Mouse (Mus musculus): Measurements from ENCODE around the gene Dapk1. TPM values are rescaled to one million over a fixed set of nuclear protein-coding genes. Genes with fewer than 3 reads are reported as not detected.

Dapk1 gene
- polyA plus RNA-seq, 1 experiment from 2014 or later: 4.8 TPM

- Histone ChIP-seq H3K4me2 (replicated peaks; ENCODE audit: low read depth) (no peak overlapping the region), H3K9ac (ENCODE audit: low read length) (no peak overlapping the region), H3K27ac (replicated peaks) (no peak overlapping the region), H3K4me1 (replicated peaks; ENCODE audit: control insufficient read depth, insufficient read depth) (no peaks in the 10 kb centered on the region), H3K27me3 (ENCODE audit: control insufficient read depth, insufficient read depth, low read length) (no peaks in the 10 kb centered on the region), H3K36me3 (ENCODE audit: control insufficient read depth, insufficient read depth, low read length) (no peaks in the 10 kb centered on the region), H3K9me3 (ENCODE audit: control insufficient read depth, low read length) (no peaks in the 10 kb centered on the region), H3K4me3 (ENCODE audit: low read depth, low read length) (no peak overlapping the region)
- ATAC-seq (ENCODE audit: low FRiP score, low TSS enrichment): no peak
- TF ChIP-seq CTCF (IDR thresholded peaks at IDR 0.05; ENCODE audit: low read depth): no peak
- WGBS: 85% methylated on average over 11 of the region's 11 CpGs
- no peak for DNase-seq (ENCODE audit: low spot score)
Observed at GRCm38 (mm10) chr13:60650000-60650399, 48.3 kb downstream of the Dapk1 start.

- 68% methylated on average over 2 of the region's 2 CpGs for WGBS
- H3K4me1 ChIP-seq (replicated peaks; ENCODE audit: control insufficient read depth, insufficient read depth): no peaks in the 10 kb centered on the region
Observed at GRCm38 (mm10) chr13:60654017-60654565, 52.3 kb downstream of the Dapk1 start.

GRCm38 (mm10) chr13:60655246-60655645 lies 53.5 kb downstream of the Dapk1 start:
- no peak for DNase-seq (ENCODE audit: low spot score)
- ATAC-seq (ENCODE audit: low FRiP score, low TSS enrichment): no peak
- no peak overlapping the region for H3K4me2 ChIP-seq (replicated peaks; ENCODE audit: low read depth)
- no peaks in the 10 kb centered on the region for H3K9me3 ChIP-seq (ENCODE audit: control insufficient read depth, low read length)
- H3K4me3 ChIP-seq (ENCODE audit: low read depth, low read length): no peak overlapping the region
- no peak overlapping the region for H3K9ac ChIP-seq (ENCODE audit: low read length)
- no peaks in the 10 kb centered on the region for H3K27me3 ChIP-seq (ENCODE audit: control insufficient read depth, insufficient read depth, low read length)
- H3K36me3 ChIP-seq (ENCODE audit: control insufficient read depth, insufficient read depth, low read length): no peaks in the 10 kb centered on the region
- no peak for TF ChIP-seq EP300 (optimal IDR thresholded peaks at IDR 0.05)
- no peak for TF ChIP-seq CTCF (IDR thresholded peaks at IDR 0.05; ENCODE audit: low read depth)
- no peak overlapping the region for H3K27ac ChIP-seq (replicated peaks)
- H3K4me1 ChIP-seq (replicated peaks; ENCODE audit: control insufficient read depth, insufficient read depth): no peaks in the 10 kb centered on the region
- 88% methylated on average over 3 of the region's 3 CpGs for WGBS

More at GRCm38 (mm10) chr13:60654017-60654565, 52.3 kb downstream of the Dapk1 start:
- H3K9me3 ChIP-seq (ENCODE audit: control insufficient read depth, low read length): no peaks in the 10 kb centered on the region
- H3K27me3 ChIP-seq (ENCODE audit: control insufficient read depth, insufficient read depth, low read length): no peaks in the 10 kb centered on the region
- H3K4me2 ChIP-seq (replicated peaks; ENCODE audit: low read depth): no peak overlapping the region
- no peaks in the 10 kb centered on the region for H3K36me3 ChIP-seq (ENCODE audit: control insufficient read depth, insufficient read depth, low read length)
- TF ChIP-seq EP300 (optimal IDR thresholded peaks at IDR 0.05) (no peak), CTCF (IDR thresholded peaks at IDR 0.05; ENCODE audit: low read depth) (no peak)
- H3K27ac ChIP-seq (replicated peaks): no peak overlapping the region
- H3K9ac ChIP-seq (ENCODE audit: low read length): no peak overlapping the region
- H3K4me3 ChIP-seq (ENCODE audit: low read depth, low read length): no peak overlapping the region
- DNase-seq (ENCODE audit: low spot score) (no peak), ATAC-seq (ENCODE audit: low FRiP score, low TSS enrichment) (no peak; the same call in 1 of the 2 replicates)

- no peak overlapping the region for H3K4me3 ChIP-seq (ENCODE audit: low read depth, low read length)
- no peak overlapping the region for H3K4me2 ChIP-seq (replicated peaks; ENCODE audit: low read depth)
- no peaks in the 10 kb centered on the region for H3K9me3 ChIP-seq (ENCODE audit: control insufficient read depth, low read length)
- no peak for ATAC-seq (ENCODE audit: low FRiP score, low TSS enrichment)
- H3K27ac ChIP-seq (replicated peaks): no peak overlapping the region
- no peaks in the 10 kb centered on the region for H3K27me3 ChIP-seq (ENCODE audit: control insufficient read depth, insufficient read depth, low read length)
- no peak for TF ChIP-seq EP300 (optimal IDR thresholded peaks at IDR 0.05)
- TF ChIP-seq CTCF (IDR thresholded peaks at IDR 0.05; ENCODE audit: low read depth): no peak
- H3K4me1 ChIP-seq (replicated peaks; ENCODE audit: control insufficient read depth, insufficient read depth): no peaks in the 10 kb centered on the region
- WGBS: 86% methylated on average over 1 of the region's 1 CpGs
- DNase-seq (ENCODE audit: low spot score): no peak
- H3K9ac ChIP-seq (ENCODE audit: low read length): no peak overlapping the region
- H3K36me3 ChIP-seq (ENCODE audit: control insufficient read depth, insufficient read depth, low read length): no peaks in the 10 kb centered on the region
Observed at GRCm38 (mm10) chr13:60659600-60659999, 57.9 kb downstream of the Dapk1 start.

GRCm38 (mm10) chr13:60660056-60660455 lies 58.3 kb downstream of the Dapk1 start:
- Histone ChIP-seq H3K4me2 (replicated peaks; ENCODE audit: low read depth) (no peak overlapping the region), H3K27ac (replicated peaks) (no peak overlapping the region), H3K36me3 (ENCODE audit: control insufficient read depth, insufficient read depth, low read length) (no peaks in the 10 kb centered on the region), H3K4me1 (replicated peaks; ENCODE audit: control insufficient read depth, insufficient read depth) (no peaks in the 10 kb centered on the region), H3K9me3 (ENCODE audit: control insufficient read depth, low read length) (no peaks in the 10 kb centered on the region), H3K27me3 (ENCODE audit: control insufficient read depth, insufficient read depth, low read length) (no peaks in the 10 kb centered on the region), H3K4me3 (ENCODE audit: low read depth, low read length) (no peak overlapping the region), H3K9ac (ENCODE audit: low read length) (no peak overlapping the region)
- ATAC-seq (ENCODE audit: low FRiP score, low TSS enrichment) (no peak), DNase-seq (ENCODE audit: low spot score) (no peak)
- WGBS: 46% methylated on average over 2 of the region's 2 CpGs
- TF ChIP-seq EP300 (optimal IDR thresholded peaks at IDR 0.05) (no peak), CTCF (IDR thresholded peaks at IDR 0.05; ENCODE audit: low read depth) (no peak)

- Histone ChIP-seq H3K4me2 (replicated peaks; ENCODE audit: low read depth) (no peak overlapping the region), H3K4me3 (ENCODE audit: low read depth, low read length) (no peak overlapping the region), H3K4me1 (replicated peaks; ENCODE audit: control insufficient read depth, insufficient read depth) (no peaks in the 10 kb centered on the region), H3K9me3 (ENCODE audit: control insufficient read depth, low read length) (no peaks in the 10 kb centered on the region), H3K9ac (ENCODE audit: low read length) (no peak overlapping the region), H3K36me3 (ENCODE audit: control insufficient read depth, insufficient read depth, low read length) (no peaks in the 10 kb centered on the region), H3K27me3 (ENCODE audit: control insufficient read depth, insufficient read depth, low read length) (no peaks in the 10 kb centered on the region), H3K27ac (replicated peaks) (no peak overlapping the region)
- TF ChIP-seq EP300 (optimal IDR thresholded peaks at IDR 0.05) (no peak), CTCF (IDR thresholded peaks at IDR 0.05; ENCODE audit: low read depth) (no peak)
- ATAC-seq (ENCODE audit: low FRiP score, low TSS enrichment) (no peak), DNase-seq (ENCODE audit: low spot score) (no peak)
- 75% methylated on average over 9 of the region's 9 CpGs for WGBS
Observed at GRCm38 (mm10) chr13:60660711-60661261, 59.0 kb downstream of the Dapk1 start.

Data from stomach, postnatal 0 days (tissue).